Mouse (Mus musculus): ENCODE measurements at regions not wholly inside any gene's neighbourhood (a gene's known extent, or its start where the extent isn't known, plus 50 kb on each side); places are given as distances from the start of the nearest gene placed in this dataset.

DNA sequence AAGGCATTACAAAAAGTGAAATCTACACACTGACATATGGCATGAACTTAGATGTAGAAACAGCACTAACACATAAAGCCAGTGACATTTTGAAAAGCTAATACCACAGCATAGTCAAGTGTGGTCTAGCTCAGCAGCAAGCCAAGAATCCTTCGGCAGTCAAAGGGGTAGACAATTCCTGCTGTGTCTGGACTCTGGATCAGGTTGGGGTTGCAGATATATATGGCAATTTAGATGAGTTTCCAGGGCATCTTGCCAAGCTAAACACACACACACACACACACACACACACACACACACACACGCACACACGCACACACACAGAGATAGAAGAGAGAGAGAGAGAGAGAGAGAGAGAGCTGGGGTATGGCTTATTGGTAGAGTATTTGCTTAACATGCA is 118.2 kb downstream of the Chst1 start:
- TF ChIP-seq EP300 (IDR thresholded peaks at IDR 0.05; ENCODE audit: low read depth) = no peak
- no peak for TF ChIP-seq CTCF (IDR thresholded peaks at IDR 0.05; ENCODE audit: low read depth)
